Mouse (Mus musculus): Measurements from ENCODE around the gene Slc34a2. TPM values are rescaled to one million over a fixed set of nuclear protein-coding genes. Genes with fewer than 3 reads are reported as not detected.

Gene Slc34a2
- polyA plus RNA-seq, 1 experiment from 2014 or later = 0.35 TPM

DNA sequence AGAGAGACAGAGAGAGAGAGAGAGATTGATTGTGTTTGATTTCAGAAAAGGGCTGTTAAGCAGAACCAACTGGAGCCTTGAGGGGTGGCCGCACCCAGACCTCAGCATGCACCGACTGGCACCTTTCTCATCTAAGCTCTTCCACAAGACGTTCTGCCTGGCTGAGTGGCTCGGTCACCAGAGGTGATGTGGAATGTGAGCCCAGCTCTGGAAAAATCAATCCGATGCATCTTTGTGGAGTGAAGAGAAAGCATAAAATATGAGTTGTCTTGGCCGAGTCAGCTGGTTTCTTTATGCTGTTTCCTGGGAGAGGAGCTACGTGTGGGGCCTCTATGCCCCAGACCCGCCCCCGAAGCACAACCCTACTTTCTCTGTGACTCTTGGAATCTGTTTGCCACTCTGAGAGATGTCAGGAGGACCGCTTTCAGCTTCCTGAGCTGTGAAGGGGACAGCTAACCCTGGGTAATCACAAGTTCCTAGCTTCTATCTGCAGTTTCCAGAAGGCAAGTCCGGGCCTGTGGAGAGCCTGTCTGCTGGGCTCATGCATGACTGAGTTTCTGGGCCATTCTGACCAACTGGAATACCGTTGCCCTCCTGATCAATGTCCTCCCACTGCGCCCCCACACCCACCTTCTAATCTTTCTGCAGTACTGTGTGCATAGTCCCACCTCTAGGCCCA is 66.4 kb downstream of the Slc34a2 start:
- no peaks in the 10 kb centered on the region for H3K27me3 ChIP-seq (ENCODE audit: insufficient read depth, low read length)
- no peaks in the 10 kb centered on the region for H3K9me3 ChIP-seq (ENCODE audit: low read length)
- H3K4me3 ChIP-seq (ENCODE audit: low read depth, low read length) = no peak overlapping the region
- TF ChIP-seq CTCF (IDR thresholded peaks at IDR 0.05; ENCODE audit: low read depth) (no peak), EP300 (IDR thresholded peaks at IDR 0.05; ENCODE audit: low read depth) (no peak)
- H3K9ac ChIP-seq (replicated peaks) = no peak overlapping the region
- no peaks in the 10 kb centered on the region for H3K36me3 ChIP-seq (replicated peaks; ENCODE audit: insufficient read depth, low read length)
- ATAC-seq (no peak), DNase-seq (no peak)
- 74% methylated on average over 13 of the region's 13 CpGs for WGBS (ENCODE audit: insufficient replicate concordance)
- no peak overlapping the region for H3K4me2 ChIP-seq (ENCODE audit: low read depth, low read length)
- H3K4me1 ChIP-seq (ENCODE audit: insufficient read depth) = peaks cover 6% of the 10 kb centered on the region; the same call in 1 of the 2 replicates
- H3K27ac ChIP-seq (ENCODE audit: low read depth) = no peak overlapping the region

DNA sequence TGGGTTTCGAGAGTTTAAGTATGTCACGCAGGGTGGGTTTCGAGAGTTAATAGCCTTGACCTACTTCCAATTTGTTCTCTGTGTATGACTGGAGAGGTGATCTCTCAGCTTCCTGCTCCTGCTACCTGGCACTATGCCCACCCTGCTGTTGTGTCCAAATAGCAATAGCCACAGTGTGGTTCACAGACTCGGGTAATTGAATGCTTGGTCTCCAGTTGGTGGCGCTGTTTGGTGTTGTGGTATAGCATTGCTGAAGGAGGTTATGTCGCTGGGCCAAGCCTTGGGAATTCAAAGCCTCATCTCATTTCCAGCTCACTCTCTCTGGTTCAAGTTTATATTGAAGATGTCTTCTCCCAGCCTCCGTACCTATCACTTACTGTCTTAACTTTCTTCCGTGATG is 67.8 kb downstream of the Slc34a2 start:
- H3K9ac ChIP-seq (replicated peaks) = no peak overlapping the region
- H3K27me3 ChIP-seq (ENCODE audit: insufficient read depth, low read length) = no peaks in the 10 kb centered on the region
- H3K4me3 ChIP-seq (ENCODE audit: low read depth, low read length) = no peak overlapping the region
- H3K4me1 ChIP-seq (ENCODE audit: insufficient read depth) = peaks cover 6% of the 10 kb centered on the region; the same call in 1 of the 2 replicates
- ATAC-seq (no peak), DNase-seq (peak; percentile 37)
- TF ChIP-seq EP300 (IDR thresholded peaks at IDR 0.05; ENCODE audit: low read depth) (no peak), CTCF (IDR thresholded peaks at IDR 0.05; ENCODE audit: low read depth) (peak; percentile 31)
- no peaks in the 10 kb centered on the region for H3K9me3 ChIP-seq (ENCODE audit: low read length)
- no peak overlapping the region for H3K27ac ChIP-seq (ENCODE audit: low read depth)
- no peaks in the 10 kb centered on the region for H3K36me3 ChIP-seq (replicated peaks; ENCODE audit: insufficient read depth, low read length)
- WGBS (ENCODE audit: insufficient replicate concordance) = 75% methylated on average over 8 of the region's 8 CpGs
- H3K4me2 ChIP-seq (ENCODE audit: low read depth, low read length) = no peak overlapping the region

DNA sequence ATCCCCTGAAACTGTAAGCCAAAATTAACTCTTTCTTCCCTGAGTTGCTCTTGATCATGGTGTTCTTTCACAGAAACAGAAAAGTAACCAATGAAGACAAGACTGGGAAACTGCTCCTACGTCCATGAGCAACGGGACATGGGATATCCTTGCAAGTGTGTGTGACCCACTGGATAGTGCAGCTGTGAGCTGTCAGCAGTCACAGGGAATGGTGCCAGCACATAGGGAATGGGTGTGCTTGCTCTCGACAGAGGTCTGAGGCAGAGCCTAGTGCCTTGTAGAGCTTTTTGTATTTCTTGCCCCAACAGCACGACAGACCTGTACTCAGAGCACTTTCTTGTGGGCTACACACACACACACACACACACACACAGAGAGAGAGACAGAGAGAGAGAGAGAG is 68.2 kb downstream of the Slc34a2 start:
- TF ChIP-seq EP300 (IDR thresholded peaks at IDR 0.05; ENCODE audit: low read depth) (no peak), CTCF (IDR thresholded peaks at IDR 0.05; ENCODE audit: low read depth) (no peak)
- no peak for ATAC-seq
- WGBS (ENCODE audit: insufficient replicate concordance) = 66% methylated on average over 4 of the region's 4 CpGs

DNA sequence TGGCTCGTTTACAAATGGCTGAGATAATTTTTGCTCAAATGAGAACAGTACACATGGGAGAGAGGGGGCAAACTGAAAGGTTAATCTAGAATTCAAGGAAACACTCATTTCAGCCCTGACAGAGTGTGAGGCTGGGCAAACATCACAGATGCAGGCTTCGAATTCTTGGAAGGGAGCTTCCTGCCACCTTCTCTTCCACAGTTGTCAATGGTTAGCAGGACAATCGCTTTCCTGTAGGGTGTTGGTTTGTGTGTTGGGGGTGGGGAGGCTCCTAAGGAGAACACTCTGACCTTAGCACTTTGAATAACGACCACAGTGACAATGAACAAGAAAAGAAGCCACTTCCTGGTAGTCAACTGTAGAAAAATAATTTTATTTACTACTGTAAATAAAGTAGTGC is 68.8 kb downstream of the Slc34a2 start:
- peaks cover 6% of the 10 kb centered on the region; the same call in 1 of the 2 replicates for H3K4me1 ChIP-seq (ENCODE audit: insufficient read depth)
- no peaks in the 10 kb centered on the region for H3K27me3 ChIP-seq (ENCODE audit: insufficient read depth, low read length)
- no peaks in the 10 kb centered on the region for H3K36me3 ChIP-seq (replicated peaks; ENCODE audit: insufficient read depth, low read length)
- H3K4me3 ChIP-seq (ENCODE audit: low read depth, low read length) = no peak overlapping the region
- no peaks in the 10 kb centered on the region for H3K9me3 ChIP-seq (ENCODE audit: low read length)
- H3K4me2 ChIP-seq (ENCODE audit: low read depth, low read length) = no peak overlapping the region
- DNase-seq = no peak
- no peak for ATAC-seq
- 18% methylated on average over 4 of the region's 4 CpGs for WGBS (ENCODE audit: insufficient replicate concordance)
- TF ChIP-seq EP300 (IDR thresholded peaks at IDR 0.05; ENCODE audit: low read depth) (no peak), CTCF (IDR thresholded peaks at IDR 0.05; ENCODE audit: low read depth) (no peak)
- H3K27ac ChIP-seq (ENCODE audit: low read depth) = no peak overlapping the region
- H3K9ac ChIP-seq (replicated peaks) = no peak overlapping the region

More for the DNA sequence above, 68.2 kb downstream of the Slc34a2 start:
- Histone ChIP-seq H3K36me3 (replicated peaks; ENCODE audit: insufficient read depth, low read length) (no peaks in the 10 kb centered on the region), H3K9ac (replicated peaks) (no peak overlapping the region), H3K4me2 (ENCODE audit: low read depth, low read length) (no peak overlapping the region), H3K4me1 (ENCODE audit: insufficient read depth) (peaks cover 6% of the 10 kb centered on the region; the same call in 1 of the 2 replicates), H3K4me3 (ENCODE audit: low read depth, low read length) (no peak overlapping the region), H3K9me3 (ENCODE audit: low read length) (no peaks in the 10 kb centered on the region), H3K27me3 (ENCODE audit: insufficient read depth, low read length) (no peaks in the 10 kb centered on the region), H3K27ac (ENCODE audit: low read depth) (no peak overlapping the region)
- no peak for DNase-seq

GRCm38 (mm10) chr5:53108026-53108425 is 70.1 kb downstream of the Slc34a2 start:
- peaks cover 6% of the 10 kb centered on the region; the same call in 1 of the 2 replicates for H3K4me1 ChIP-seq (ENCODE audit: insufficient read depth)
- no peak overlapping the region for H3K27ac ChIP-seq (ENCODE audit: low read depth)
- DNase-seq (no peak), ATAC-seq (no peak)
- no peaks in the 10 kb centered on the region for H3K27me3 ChIP-seq (ENCODE audit: insufficient read depth, low read length)
- H3K9me3 ChIP-seq (ENCODE audit: low read length) = peaks cover 2% of the 10 kb centered on the region; the same call in 1 of the 2 replicates
- no peak for TF ChIP-seq CTCF (IDR thresholded peaks at IDR 0.05; ENCODE audit: low read depth)
- TF ChIP-seq EP300 (IDR thresholded peaks at IDR 0.05; ENCODE audit: low read depth) = no peak
- no peak overlapping the region for H3K9ac ChIP-seq (replicated peaks)
- no peaks in the 10 kb centered on the region for H3K36me3 ChIP-seq (replicated peaks; ENCODE audit: insufficient read depth, low read length)
- H3K4me2 ChIP-seq (ENCODE audit: low read depth, low read length) = no peak overlapping the region
- 74% methylated on average over 9 of the region's 9 CpGs for WGBS (ENCODE audit: insufficient replicate concordance)
- H3K4me3 ChIP-seq (ENCODE audit: low read depth, low read length) = no peak overlapping the region

- no peak overlapping the region for H3K4me2 ChIP-seq (ENCODE audit: low read depth, low read length)
- peaks cover 6% of the 10 kb centered on the region; the same call in 1 of the 2 replicates for H3K4me1 ChIP-seq (ENCODE audit: insufficient read depth)
- WGBS (ENCODE audit: insufficient replicate concordance) = 76% methylated on average over 1 of the region's 1 CpGs
- no peaks in the 10 kb centered on the region for H3K36me3 ChIP-seq (replicated peaks; ENCODE audit: insufficient read depth, low read length)
- ATAC-seq = no peak
- H3K27me3 ChIP-seq (ENCODE audit: insufficient read depth, low read length) = no peaks in the 10 kb centered on the region
- DNase-seq = no peak
- H3K9me3 ChIP-seq (ENCODE audit: low read length) = peaks cover 7% of the 10 kb centered on the region; the same call in 1 of the 2 replicates
- no peak overlapping the region for H3K9ac ChIP-seq (replicated peaks)
- H3K27ac ChIP-seq (ENCODE audit: low read depth) = no peak overlapping the region
- H3K4me3 ChIP-seq (ENCODE audit: low read depth, low read length) = no peak overlapping the region
- TF ChIP-seq EP300 (IDR thresholded peaks at IDR 0.05; ENCODE audit: low read depth) (no peak), CTCF (IDR thresholded peaks at IDR 0.05; ENCODE audit: low read depth) (peak; percentile 25; the same call in 1 of the 2 replicates)
Measured at GRCm38 (mm10) chr5:53108668-53109067, 70.8 kb downstream of the Slc34a2 start.

All from liver, postnatal 0 days (tissue).